Mouse (Mus musculus) C2C12 (cell line): ENCODE data around the gene Peli3. TPM values are rescaled to one million over a fixed set of nuclear protein-coding genes. Genes with fewer than 3 reads are reported as not detected.
A peak's percentile ranks its signal among the peaks of the same experiment; 100 is the strongest.

Source experiments
- H3K27me3 ChIP-seq: one replicate; pipeline ENCODE4 v1.6.1; 2011; ENCODE audit not compliant: control insufficient read depth, insufficient read depth, insufficient read length
- H3K36me3 ChIP-seq: one replicate; pipeline ENCODE4 v1.6.1; 2011; ENCODE audit not compliant: control insufficient read depth, insufficient read depth
- H3K4me3 ChIP-seq: one replicate; pipeline ENCODE4 v1.5.1; 2011; ENCODE audit warnings: mild to moderate bottlenecking, control low read depth; ENCODE audit not compliant: poor library complexity, insufficient read depth, severe bottlenecking
- H3K79me2 ChIP-seq: one replicate; pipeline ENCODE4 v1.6.1; 2011; ENCODE audit not compliant: control insufficient read depth, insufficient read depth
- H3K79me3 ChIP-seq: one replicate; pipeline ENCODE4 v1.6.1; 2011; ENCODE audit warnings: low read depth, control low read depth
- H3ac ChIP-seq: one replicate; pipeline ENCODE3; 2011; ENCODE audit warnings: low read depth; ENCODE audit not compliant: control insufficient read depth, insufficient read length
- CEBPB ChIP-seq: IDR thresholded peaks from one replicate; pipeline ENCODE4 v1.6.1; 2011; ENCODE audit warnings: low read depth, mild to moderate bottlenecking, control low read depth, moderate library complexity
- CTCF ChIP-seq: IDR thresholded peaks from one replicate; pipeline ENCODE4 v1.5.1; 2011; ENCODE audit not compliant: control insufficient read depth, insufficient read depth, insufficient read length
- FOSL1 ChIP-seq: IDR thresholded peaks from one replicate; pipeline ENCODE4 v1.8.0; 2011; ENCODE audit warnings: mild to moderate bottlenecking, low read length; ENCODE audit not compliant: poor library complexity, insufficient read depth, severe bottlenecking
- MAX ChIP-seq: IDR thresholded peaks from one replicate; pipeline ENCODE4 v1.6.1; 2011; ENCODE audit warnings: mild to moderate bottlenecking, control low read depth
- MYOD1 ChIP-seq: IDR thresholded peaks from one replicate; pipeline ENCODE4 v1.6.1; 2011; ENCODE audit warnings: low read depth; ENCODE audit not compliant: control insufficient read depth, insufficient read length
- MYOG ChIP-seq: IDR thresholded peaks from one replicate; pipeline ENCODE4 v1.6.1; 2011; ENCODE audit not compliant: control insufficient read depth, insufficient read length; ENCODE audit errors: extremely low read depth
- USF1 ChIP-seq: IDR thresholded peaks from one replicate; pipeline ENCODE4 v1.6.1; 2011; ENCODE audit warnings: low read depth, mild to moderate bottlenecking, control low read depth, moderate library complexity
- long read RNA-seq, 2 experiments: library from polyadenylated mRNA; unstranded; transcript quantifications; one replicate each; pipeline ENCODE4 v2.0.0; 2019 to 2020
- polyA plus RNA-seq: library from polyadenylated mRNA; unstranded; fragments of >200 nt; fragmentation: generic; extraction: Trizol; gene quantifications from one replicate; pipeline ENCODE4 v1.2.1, GENCODE M21; 2012; ENCODE audit warnings: missing spikeins

Gene Peli3
- 1.3 TPM for polyA plus RNA-seq
- long read RNA-seq, experiment 1, full-length matches to known transcripts = 1 of 1 reads
- long read RNA-seq, experiment 1, partial matches to known transcripts = 0 of 1 reads
- long read RNA-seq, experiment 1, other reads (novel, unspliced or antisense) = 0 of 1 reads
- long read RNA-seq, experiment 2, full-length matches to known transcripts = 2 of 6 reads
- long read RNA-seq, experiment 2, partial matches to known transcripts = 2 of 6 reads
- long read RNA-seq, experiment 2, other reads (novel, unspliced or antisense) = 2 of 6 reads

- H3K79me3 ChIP-seq = no peaks in the 10 kb centered on the region
- TF ChIP-seq MYOG = no peak
- TF ChIP-seq MYOD1 = no peak
- no peak for TF ChIP-seq USF1
- no peak for TF ChIP-seq CTCF
- H3K79me2 ChIP-seq = no peaks in the 10 kb centered on the region
- peak within 1 kb of the TSS; percentile 25 for H3K4me3 ChIP-seq
- H3ac ChIP-seq = peak within 1 kb of the TSS; percentile 66
- H3K36me3 ChIP-seq = no peaks in the 10 kb centered on the region
- H3K27me3 ChIP-seq = no peaks in the 10 kb centered on the region
Measured at GRCm38 (mm10) chr19:4942551-4943252, at the start of gene Peli3. Gene Peli3, minus strand, starts transcription at chr19:4943127.

GRCm38 (mm10) chr19:4992371-4992770, 49.4 kb upstream of the Peli3 start:
- H3ac ChIP-seq = no peak overlapping the region
- H3K79me2 ChIP-seq = no peaks in the 10 kb centered on the region
- no peaks in the 10 kb centered on the region for H3K27me3 ChIP-seq
- TF ChIP-seq MYOD1 (no peak), MAX (no peak), MYOG (no peak), FOSL1 (no peak), CEBPB (no peak), CTCF (no peak), USF1 (no peak)
- no peaks in the 10 kb centered on the region for H3K36me3 ChIP-seq
- H3K4me3 ChIP-seq = no peak overlapping the region
- no peaks in the 10 kb centered on the region for H3K79me3 ChIP-seq

GRCm38 (mm10) chr19:4990716-4991115, 47.8 kb upstream of the Peli3 start:
- H3K4me3 ChIP-seq = no peak overlapping the region
- no peaks in the 10 kb centered on the region for H3K27me3 ChIP-seq

GRCm38 (mm10) chr19:4990256-4990625, 47.3 kb upstream of the Peli3 start, which contains the start of gene Npas4:
Gene Npas4, minus strand, starts transcription at chr19:4990316.
- no peaks in the 10 kb centered on the region for H3K36me3 ChIP-seq
- TF ChIP-seq CEBPB = no peak
- no peak for TF ChIP-seq MYOD1
- no peak for TF ChIP-seq MAX
- TF ChIP-seq MYOG = no peak
- TF ChIP-seq CTCF = no peak
- TF ChIP-seq FOSL1 = no peak
- TF ChIP-seq USF1 = no peak
- H3K79me2 ChIP-seq = no peaks in the 10 kb centered on the region
- H3K4me3 ChIP-seq = no peak within 1 kb of the TSS
- no peaks in the 10 kb centered on the region for H3K79me3 ChIP-seq
- no peak within 1 kb of the TSS for H3ac ChIP-seq
- H3K27me3 ChIP-seq = no peaks in the 10 kb centered on the region

More at GRCm38 (mm10) chr19:4990716-4991115, 47.8 kb upstream of the Peli3 start:
- Histone ChIP-seq H3ac (no peak overlapping the region), H3K79me2 (no peaks in the 10 kb centered on the region), H3K79me3 (no peaks in the 10 kb centered on the region), H3K36me3 (no peaks in the 10 kb centered on the region)
- TF ChIP-seq MYOG (no peak), FOSL1 (no peak), CTCF (no peak), CEBPB (no peak), USF1 (no peak), MAX (no peak)

GRCm38 (mm10) chr19:4989434-4990255, 46.7 kb upstream of the Peli3 start:
- no peak overlapping the region for H3ac ChIP-seq
- H3K36me3 ChIP-seq = no peaks in the 10 kb centered on the region
- H3K27me3 ChIP-seq = no peaks in the 10 kb centered on the region
- no peaks in the 10 kb centered on the region for H3K79me3 ChIP-seq
- TF ChIP-seq MYOD1 (no peak), CTCF (no peak)
- H3K4me3 ChIP-seq = no peak overlapping the region
- H3K79me2 ChIP-seq = no peaks in the 10 kb centered on the region
